Mouse (Mus musculus) midbrain, embryonic 11.5 days (tissue): ENCODE data around the gene Mogat2. TPM values are rescaled to one million over a fixed set of nuclear protein-coding genes. Genes with fewer than 3 reads are reported as not detected.

Experiments used
- ATAC-seq: fragments of 200-750 bp; cut with Nextera tagmentation; 2 replicates; pipeline ENCODE4 v1.8.0; 2017; ENCODE audit warnings: moderate TSS enrichment, moderate library complexity; ENCODE audit not compliant: low FRiP score
- DNase-seq: peaks from one replicate; pipeline ENCODE4 v3.0.0; 2015; ENCODE audit warnings: low spot score; ENCODE audit errors: missing footprints
- H3K27ac ChIP-seq: fragments of 300-500 bp; sonication (generic); 2 replicates; pipeline ENCODE4 v1.5.1; 2014; ENCODE audit warnings: low read depth, low read length
- H3K27me3 ChIP-seq: fragments of 300-500 bp; sonication (generic); 2 replicates; pipeline ENCODE4 v1.6.1; 2014; ENCODE audit warnings: mild to moderate bottlenecking, low read length, moderate library complexity, mixed read lengths; ENCODE audit not compliant: control insufficient read depth, insufficient read depth
- H3K36me3 ChIP-seq: fragments of 300-500 bp; sonication (generic); 2 replicates; pipeline ENCODE4 v1.6.1; 2014; ENCODE audit warnings: mild to moderate bottlenecking, low read length, moderate library complexity, mixed read lengths; ENCODE audit not compliant: control insufficient read depth, insufficient read depth
- H3K4me1 ChIP-seq: fragments of 300-500 bp; sonication (generic); 2 replicates; pipeline ENCODE4 v1.6.1; 2014; ENCODE audit warnings: low read length; ENCODE audit not compliant: control insufficient read depth, insufficient read depth
- H3K4me2 ChIP-seq: fragments of 300-500 bp; sonication (generic); 2 replicates; pipeline ENCODE4 v1.6.1; 2014; ENCODE audit warnings: mild to moderate bottlenecking, moderate library complexity
- H3K4me3 ChIP-seq: fragments of 300-500 bp; sonication (generic); 2 replicates; pipeline ENCODE4 v1.5.1; 2014; ENCODE audit warnings: low read depth, low read length
- H3K9ac ChIP-seq: fragments of 300-500 bp; sonication (generic); 2 replicates; pipeline ENCODE4 v1.6.1; 2014; ENCODE audit warnings: low read length
- H3K9me3 ChIP-seq: fragments of 300-500 bp; sonication (generic); 2 replicates; pipeline ENCODE4 v1.6.1; 2016; ENCODE audit warnings: low read length; ENCODE audit not compliant: control insufficient read depth
- WGBS: fragments of 180-500 bp; shearing (Covaris S2); extraction: QIAGEN DNeasy Blood & Tissue Kit; methylation state at CpG from one replicate; pipeline ENCODE4 v1.1.7; 2014; 5-methylcytosine and 5-hydroxymethylcytosine counted together
- polyA plus RNA-seq: library from polyadenylated mRNA; unstranded; fragments of >200 nt; fragmentation: Nextera tagmentation; extraction: Ambion mirVana; gene quantifications from 2 replicates; pipeline ENCODE4 v1.2.1, GENCODE M21; 2014

Mogat2 gene
- polyA plus RNA-seq, 1 experiment from 2014 or later = 13.0 TPM

- Histone ChIP-seq H3K4me1 (no peaks in the 10 kb centered on the region), H3K4me3 (no peak overlapping the region), H3K4me2 (no peak overlapping the region), H3K27ac (no peak overlapping the region), H3K9ac (no peak overlapping the region), H3K9me3 (no peaks in the 10 kb centered on the region), H3K27me3 (no peaks in the 10 kb centered on the region), H3K36me3 (no peaks in the 10 kb centered on the region)
- ATAC-seq (no peak), DNase-seq (no peak)
- WGBS = 96% methylated on average over 4 of the region's 4 CpGs
These were observed 11.2 kb downstream of the Mogat2 start for GRCm38 (mm10) chr7:99227267-99227666.

DNA sequence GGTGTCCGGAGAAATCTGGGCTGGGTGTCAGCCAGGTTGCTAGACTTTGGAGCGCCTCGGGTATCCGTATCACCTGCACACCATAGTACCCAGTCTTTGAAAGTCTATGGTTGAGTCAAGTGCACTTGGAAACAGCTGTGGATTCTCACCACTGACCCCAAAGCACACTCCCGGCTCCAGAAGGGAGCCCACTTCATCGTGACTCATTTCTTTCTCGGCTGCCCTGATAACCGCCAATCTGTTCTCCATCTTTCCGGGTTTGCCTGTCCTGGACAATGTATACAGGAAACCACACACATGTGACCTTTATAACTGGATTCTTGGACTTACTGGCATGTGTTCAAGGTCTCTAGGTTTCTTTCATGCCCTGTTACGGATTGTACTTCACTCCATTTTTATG lies 11.8 kb downstream of the Mogat2 start:
- Histone ChIP-seq H3K9ac (no peak overlapping the region), H3K27me3 (no peaks in the 10 kb centered on the region), H3K9me3 (no peaks in the 10 kb centered on the region), H3K36me3 (no peaks in the 10 kb centered on the region), H3K4me1 (no peaks in the 10 kb centered on the region), H3K4me3 (no peak overlapping the region), H3K27ac (no peak overlapping the region), H3K4me2 (no peak overlapping the region)
- 95% methylated on average over 10 of the region's 10 CpGs for WGBS
- no peak for ATAC-seq
- no peak for DNase-seq

GRCm38 (mm10) chr7:99225421-99225820 lies 13.0 kb downstream of the Mogat2 start:
- Histone ChIP-seq H3K27me3 (no peaks in the 10 kb centered on the region), H3K4me2 (no peak overlapping the region), H3K9me3 (no peaks in the 10 kb centered on the region), H3K36me3 (no peaks in the 10 kb centered on the region), H3K27ac (no peak overlapping the region), H3K9ac (no peak overlapping the region), H3K4me1 (no peaks in the 10 kb centered on the region), H3K4me3 (no peak overlapping the region)
- ATAC-seq (no peak), DNase-seq (no peak)
- 84% methylated on average over 6 of the region's 6 CpGs for WGBS

DNA sequence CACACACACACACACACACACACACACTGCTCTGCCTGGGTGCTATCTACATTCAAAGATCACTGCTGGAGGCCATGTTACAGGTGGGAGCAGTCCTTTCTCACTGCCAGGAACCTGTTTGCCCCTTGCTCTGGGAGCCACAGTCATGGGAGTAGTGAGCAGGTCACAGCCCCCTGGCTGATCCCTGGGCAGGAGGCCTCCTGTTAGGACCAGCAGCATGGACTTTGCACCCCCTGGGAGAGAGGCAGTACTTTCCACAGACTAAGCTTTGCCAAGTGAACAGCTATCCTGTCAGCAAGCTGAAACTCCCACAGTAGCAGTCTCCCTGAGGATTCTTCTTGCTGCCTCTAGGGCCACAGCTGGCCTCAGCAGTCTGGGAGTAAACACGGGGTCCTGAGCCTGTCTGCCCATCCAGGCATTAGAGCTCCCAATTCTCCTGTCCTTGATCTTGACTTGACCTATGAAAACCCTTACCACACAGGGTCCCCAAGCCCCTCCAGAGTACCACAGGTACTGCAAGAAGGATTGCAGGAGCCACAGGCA lies 13.7 kb downstream of the Mogat2 start:
- no peaks in the 10 kb centered on the region for H3K27me3 ChIP-seq
- no peak overlapping the region for H3K4me3 ChIP-seq
- ATAC-seq (no peak), DNase-seq (no peak)
- WGBS = 40% methylated on average over 1 of the region's 1 CpGs
- H3K9ac ChIP-seq = no peak overlapping the region
- H3K9me3 ChIP-seq = no peaks in the 10 kb centered on the region
- no peaks in the 10 kb centered on the region for H3K4me1 ChIP-seq
- no peak overlapping the region for H3K4me2 ChIP-seq
- H3K27ac ChIP-seq = no peak overlapping the region
- H3K36me3 ChIP-seq = no peaks in the 10 kb centered on the region

- H3K36me3 ChIP-seq = no peaks in the 10 kb centered on the region
- no peaks in the 10 kb centered on the region for H3K4me1 ChIP-seq
- WGBS = 64% methylated on average over 7 of the region's 7 CpGs
- no peaks in the 10 kb centered on the region for H3K27me3 ChIP-seq
- no peak overlapping the region for H3K27ac ChIP-seq
- DNase-seq (no peak), ATAC-seq (no peak)
- no peak overlapping the region for H3K4me2 ChIP-seq
- no peak overlapping the region for H3K9ac ChIP-seq
- H3K9me3 ChIP-seq = no peaks in the 10 kb centered on the region
- no peak overlapping the region for H3K4me3 ChIP-seq
These were observed 14.2 kb downstream of the Mogat2 start for GRCm38 (mm10) chr7:99224225-99224624.

DNA sequence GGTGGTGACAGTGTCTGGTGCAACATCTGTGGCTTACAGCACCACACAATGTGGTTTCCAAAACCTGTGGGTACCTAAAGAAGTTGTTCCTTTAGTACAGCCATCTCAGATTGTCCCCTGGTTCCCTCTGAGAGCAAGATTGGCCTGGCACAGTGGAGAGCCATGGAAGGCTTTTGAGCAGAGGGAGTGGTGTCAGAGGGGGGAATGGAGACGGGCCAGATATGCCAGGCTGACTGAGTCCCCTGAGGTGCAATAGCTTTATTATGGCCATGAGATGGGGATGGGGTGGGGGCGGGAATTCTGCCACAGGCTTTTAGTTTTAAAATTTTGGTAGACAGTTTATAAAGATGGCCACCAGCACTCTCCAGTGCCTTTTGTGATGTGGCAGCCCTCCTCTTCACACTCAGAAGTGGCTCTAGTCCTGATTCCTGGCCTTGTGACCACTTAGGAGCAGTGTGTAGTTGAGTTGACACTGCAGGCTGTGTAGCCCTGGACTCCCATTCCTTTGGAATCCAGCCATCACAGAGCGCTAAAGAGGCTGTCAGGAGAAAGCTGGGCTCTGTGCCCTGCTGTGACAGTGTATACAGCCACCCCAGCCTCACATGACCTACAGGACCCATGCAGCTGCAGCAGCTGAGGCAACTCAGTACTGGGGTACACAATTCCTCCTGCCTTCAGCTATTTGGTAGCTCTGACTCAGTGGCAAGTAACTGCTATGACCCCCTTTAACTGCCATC lies 20.9 kb downstream of the Mogat2 start:
- Histone ChIP-seq H3K27me3 (no peaks in the 10 kb centered on the region), H3K4me1 (no peaks in the 10 kb centered on the region), H3K9me3 (no peaks in the 10 kb centered on the region), H3K36me3 (no peaks in the 10 kb centered on the region), H3K9ac (no peak overlapping the region), H3K4me3 (no peak overlapping the region), H3K27ac (no peak overlapping the region), H3K4me2 (no peak overlapping the region)
- DNase-seq = no peak
- WGBS = 80% methylated on average over 3 of the region's 3 CpGs
- no peak for ATAC-seq

GRCm38 (mm10) chr7:99215347-99215855 lies 23.0 kb downstream of the Mogat2 start:
- WGBS = 84% methylated on average over 8 of the region's 8 CpGs
- Histone ChIP-seq H3K9ac (no peak overlapping the region), H3K27me3 (no peaks in the 10 kb centered on the region), H3K27ac (no peak overlapping the region), H3K4me2 (no peak overlapping the region), H3K36me3 (no peaks in the 10 kb centered on the region), H3K9me3 (no peaks in the 10 kb centered on the region), H3K4me3 (no peak overlapping the region), H3K4me1 (no peaks in the 10 kb centered on the region)
- ATAC-seq (no peak), DNase-seq (no peak)

DNA sequence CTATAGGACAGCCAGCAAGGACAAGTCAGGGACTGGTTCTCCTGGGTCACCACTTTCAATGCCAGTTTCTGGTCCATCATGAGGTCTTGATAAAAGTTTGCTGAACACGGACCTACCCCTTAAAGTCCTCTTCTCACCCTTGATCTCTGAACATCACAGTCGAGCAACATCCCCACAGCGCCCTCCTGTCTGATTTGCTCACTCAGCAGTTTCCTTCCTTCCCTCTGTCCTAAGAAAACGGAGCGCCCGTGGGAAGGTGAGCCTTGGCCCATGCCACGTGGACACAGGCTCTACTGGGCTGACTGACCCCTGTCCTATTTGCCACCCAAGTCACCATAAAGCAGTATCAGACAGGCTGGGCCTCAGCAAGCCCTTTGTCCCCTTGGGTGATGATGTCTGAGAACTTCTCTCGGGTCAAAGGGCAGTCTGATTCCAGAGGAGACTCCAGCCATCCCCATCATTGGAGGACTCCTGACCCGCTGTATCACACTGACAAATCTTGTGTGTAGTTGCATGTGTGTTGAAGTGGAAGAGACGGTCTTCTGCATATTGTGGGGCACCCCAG lies 23.7 kb downstream of the Mogat2 start:
- Histone ChIP-seq H3K27ac (no peak overlapping the region), H3K27me3 (no peaks in the 10 kb centered on the region), H3K4me1 (no peaks in the 10 kb centered on the region), H3K36me3 (no peaks in the 10 kb centered on the region), H3K4me3 (no peak overlapping the region), H3K9me3 (no peaks in the 10 kb centered on the region), H3K4me2 (no peak overlapping the region), H3K9ac (no peak overlapping the region)
- DNase-seq (no peak), ATAC-seq (no peak)
- 78% methylated on average over 10 of the region's 10 CpGs for WGBS

GRCm38 (mm10) chr7:99213686-99214085 lies 24.7 kb downstream of the Mogat2 start:
- Histone ChIP-seq H3K4me2 (no peak overlapping the region), H3K9ac (no peak overlapping the region), H3K4me1 (no peaks in the 10 kb centered on the region), H3K4me3 (no peak overlapping the region), H3K9me3 (no peaks in the 10 kb centered on the region), H3K36me3 (no peaks in the 10 kb centered on the region), H3K27me3 (no peaks in the 10 kb centered on the region), H3K27ac (no peak overlapping the region)
- DNase-seq (no peak), ATAC-seq (no peak)
- 92% methylated on average over 2 of the region's 2 CpGs for WGBS
